Mouse (Mus musculus): Measurements from ENCODE around the gene Hook2. TPM values are rescaled to one million over a fixed set of nuclear protein-coding genes. Genes with fewer than 3 reads are reported as not detected.

The Hook2 gene
- polyA plus RNA-seq, 1 experiment from 2014 or later: 11.8 TPM

- 6% methylated on average over 25 of the region's 25 CpGs for WGBS
- Histone ChIP-seq H3K4me3 (ENCODE audit: low read depth, low read length) (peak overlapping the region; percentile 33), H3K27ac (ENCODE audit: low read depth, low read length) (no peak overlapping the region), H3K36me3 (ENCODE audit: control insufficient read depth, insufficient read depth, low read length) (no peaks in the 10 kb centered on the region), H3K9ac (ENCODE audit: low read length) (0 out of 2 replicates have a peak overlapping the region, but pooled peaks have one; percentile 36), H3K4me1 (ENCODE audit: control insufficient read depth, insufficient read depth, low read length) (peaks cover 43% of the 10 kb centered on the region), H3K4me2 (peak overlapping the region; percentile 68), H3K9me3 (ENCODE audit: control insufficient read depth, low read length) (no peaks in the 10 kb centered on the region), H3K27me3 (ENCODE audit: control insufficient read depth, insufficient read depth, low read length) (peaks cover 38% of the 10 kb centered on the region)
- ATAC-seq (ENCODE audit: low FRiP score) (no peak), DNase-seq (ENCODE audit: low spot score, missing footprints) (no peak)
These were observed 13.5 kb upstream of the Hook2 start for GRCm38 (mm10) chr8:84976763-84977434.

DNA sequence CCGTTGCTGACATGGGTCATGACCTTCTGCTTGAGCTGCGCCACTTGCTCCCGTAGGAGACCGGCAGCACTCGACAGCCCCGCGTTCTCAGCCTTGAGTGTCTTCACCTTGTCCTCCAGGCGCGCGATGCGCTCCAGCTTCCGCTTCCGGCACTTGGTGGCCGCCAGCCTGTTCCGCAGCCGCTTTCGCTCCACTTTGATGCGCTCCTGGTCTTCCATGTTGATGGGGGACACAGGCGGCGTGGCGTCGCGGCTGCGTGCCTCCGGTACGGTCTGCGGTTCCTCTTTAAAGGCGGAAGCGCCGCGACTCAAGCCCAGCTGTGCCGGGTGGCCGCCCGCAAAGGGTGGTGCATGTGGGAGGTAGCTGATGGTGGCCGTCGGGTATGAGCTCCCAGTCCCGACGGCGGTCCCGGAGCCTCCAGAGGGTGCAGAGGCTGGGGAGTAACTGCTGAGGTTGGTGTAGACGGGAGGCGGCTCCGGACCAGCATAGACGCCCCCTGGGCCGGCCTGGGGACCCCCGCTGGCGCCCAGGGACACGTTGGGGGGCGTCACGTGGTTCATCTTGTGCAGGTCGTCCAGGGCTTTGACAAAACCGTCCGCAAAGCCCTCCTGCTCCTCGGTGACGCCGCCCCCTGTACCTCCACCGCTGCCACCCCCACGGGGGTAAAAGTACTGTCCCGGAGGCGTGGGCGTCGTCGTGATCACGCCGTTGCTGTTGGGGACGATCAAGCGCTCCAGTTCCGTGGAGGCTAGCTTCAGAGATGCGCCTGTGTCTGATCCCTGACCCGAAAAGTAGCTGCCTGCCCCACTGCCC is 12.8 kb upstream of the Hook2 start:
- Histone ChIP-seq H3K27me3 (ENCODE audit: control insufficient read depth, insufficient read depth, low read length) (peaks cover 38% of the 10 kb centered on the region), H3K4me2 (peak overlapping the region; percentile 68), H3K9ac (ENCODE audit: low read length) (peak overlapping the region; percentile 53), H3K9me3 (ENCODE audit: control insufficient read depth, low read length) (no peaks in the 10 kb centered on the region), H3K36me3 (ENCODE audit: control insufficient read depth, insufficient read depth, low read length) (no peaks in the 10 kb centered on the region), H3K27ac (ENCODE audit: low read depth, low read length) (no peak overlapping the region; the same call in 1 of the 2 replicates), H3K4me1 (ENCODE audit: control insufficient read depth, insufficient read depth, low read length) (peaks cover 43% of the 10 kb centered on the region), H3K4me3 (ENCODE audit: low read depth, low read length) (peak overlapping the region; percentile 33)
- peak; percentile 88 for DNase-seq (ENCODE audit: low spot score, missing footprints)
- WGBS: 1% methylated on average over 70 of the region's 70 CpGs
- no peak for ATAC-seq (ENCODE audit: low FRiP score)

DNA sequence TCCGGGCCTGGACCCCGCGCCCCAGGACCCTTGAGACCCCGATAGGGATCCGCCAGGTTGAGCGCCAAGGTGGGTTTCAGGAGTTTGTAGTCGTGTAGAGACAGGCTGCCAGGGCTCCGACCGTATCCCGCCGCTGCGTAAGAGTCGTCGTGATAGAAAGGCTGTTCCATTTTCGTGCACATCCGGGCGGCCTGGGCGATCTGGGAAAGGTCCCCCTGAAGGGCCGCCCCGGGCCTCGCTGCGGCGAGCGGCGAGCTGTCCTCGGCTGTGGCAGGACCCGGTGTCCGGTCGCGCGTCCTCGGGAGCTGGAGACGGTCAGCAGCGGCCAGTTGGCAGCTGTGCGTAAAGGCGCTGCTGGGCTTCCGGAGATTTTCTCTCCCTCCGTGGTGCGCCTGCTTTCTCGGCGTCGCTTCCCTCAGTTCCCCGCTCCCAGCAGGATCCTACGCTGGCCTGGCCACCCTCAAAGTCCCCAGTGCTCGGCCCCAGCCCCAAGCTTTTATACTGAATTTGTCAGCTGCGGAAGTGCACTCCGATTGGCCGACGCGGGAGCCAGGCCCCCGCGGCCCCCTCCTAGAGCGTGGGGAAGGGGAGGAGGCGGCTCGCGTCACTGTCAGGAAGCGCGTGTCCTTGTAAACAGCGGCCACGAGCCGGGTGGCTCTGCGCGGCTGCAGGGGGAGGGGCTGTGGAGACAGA is 12.0 kb upstream of the Hook2 start, which contains the start of gene Junb:
Gene Junb (minus strand): TSS at position 471 of the 693 bp plus-strand sequence.
- ATAC-seq (ENCODE audit: low FRiP score) (peak; percentile 49), DNase-seq (ENCODE audit: low spot score, missing footprints) (peak; percentile 97)
- Histone ChIP-seq H3K4me1 (ENCODE audit: control insufficient read depth, insufficient read depth, low read length) (peaks cover 43% of the 10 kb centered on the region), H3K27ac (ENCODE audit: low read depth, low read length) (peak within 1 kb of the TSS; percentile 41; the same call in 1 of the 2 replicates), H3K36me3 (ENCODE audit: control insufficient read depth, insufficient read depth, low read length) (no peaks in the 10 kb centered on the region), H3K9me3 (ENCODE audit: control insufficient read depth, low read length) (no peaks in the 10 kb centered on the region), H3K4me3 (ENCODE audit: low read depth, low read length) (peak within 1 kb of the TSS; percentile 33), H3K9ac (ENCODE audit: low read length) (peak within 1 kb of the TSS; percentile 53), H3K4me2 (peak within 1 kb of the TSS; percentile 68), H3K27me3 (ENCODE audit: control insufficient read depth, insufficient read depth, low read length) (peaks cover 38% of the 10 kb centered on the region)
- 1% methylated on average over 63 of the region's 63 CpGs for WGBS

DNA sequence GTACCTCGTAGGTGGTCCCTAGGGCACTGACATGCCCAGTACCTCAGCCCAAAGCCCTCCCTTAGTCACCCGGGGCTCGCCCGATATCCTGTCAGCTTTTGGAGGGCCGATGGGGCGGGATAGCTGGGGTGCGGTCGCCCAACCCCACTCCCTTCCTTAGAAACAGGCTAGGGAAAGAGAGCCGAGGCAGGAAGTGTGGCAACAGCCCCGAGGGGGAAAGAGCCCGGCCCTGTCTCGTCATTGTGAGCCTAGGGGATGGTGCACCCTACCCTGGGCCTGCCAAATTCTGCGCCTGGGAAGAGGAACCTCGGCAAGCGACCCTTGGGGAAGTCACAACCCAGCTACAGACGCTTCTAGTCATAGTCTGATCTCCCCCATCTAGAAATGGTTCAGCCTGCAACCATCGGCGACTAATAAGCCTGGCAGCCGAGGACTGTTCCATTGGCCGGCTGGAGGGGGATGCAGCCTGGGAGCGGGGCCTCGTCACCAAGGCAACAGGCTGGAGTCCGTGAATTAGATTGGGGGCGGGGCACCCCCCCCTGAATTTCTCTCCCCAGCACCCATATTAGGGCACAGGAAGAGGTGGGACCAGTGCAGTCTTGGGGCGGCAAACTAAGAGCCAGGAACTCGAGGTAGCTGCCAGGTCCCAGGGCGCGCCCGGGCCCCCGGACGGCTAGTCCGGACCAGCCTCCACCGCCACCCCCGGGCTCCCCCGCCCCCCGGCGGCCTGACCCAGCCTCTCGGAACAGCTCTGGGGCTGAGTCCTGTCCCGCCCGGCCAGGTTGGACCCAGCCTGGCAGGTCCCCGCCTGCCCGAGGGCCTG is 10.6 kb upstream of the Hook2 start:
- DNase-seq (ENCODE audit: low spot score, missing footprints) (peak; percentile 98), ATAC-seq (ENCODE audit: low FRiP score) (peak; percentile 23; the same call in 1 of the 2 replicates)
- Histone ChIP-seq H3K27ac (ENCODE audit: low read depth, low read length) (no peak overlapping the region), H3K9me3 (ENCODE audit: control insufficient read depth, low read length) (no peaks in the 10 kb centered on the region), H3K9ac (ENCODE audit: low read length) (peak overlapping the region; percentile 43; the same call in 1 of the 2 replicates), H3K4me1 (ENCODE audit: control insufficient read depth, insufficient read depth, low read length) (peaks cover 46% of the 10 kb centered on the region), H3K4me3 (ENCODE audit: low read depth, low read length) (peak overlapping the region; percentile 25), H3K27me3 (ENCODE audit: control insufficient read depth, insufficient read depth, low read length) (peaks cover 38% of the 10 kb centered on the region), H3K36me3 (ENCODE audit: control insufficient read depth, insufficient read depth, low read length) (no peaks in the 10 kb centered on the region), H3K4me2 (peak overlapping the region; percentile 50)
- WGBS: 1% methylated on average over 36 of the region's 42 CpGs

GRCm38 (mm10) chr8:84980622-84981358 is 9.6 kb upstream of the Hook2 start:
- Histone ChIP-seq H3K4me1 (ENCODE audit: control insufficient read depth, insufficient read depth, low read length) (peaks cover 54% of the 10 kb centered on the region), H3K4me3 (ENCODE audit: low read depth, low read length) (no peak overlapping the region), H3K27ac (ENCODE audit: low read depth, low read length) (no peak overlapping the region), H3K9ac (ENCODE audit: low read length) (no peak overlapping the region), H3K4me2 (no peak overlapping the region), H3K36me3 (ENCODE audit: control insufficient read depth, insufficient read depth, low read length) (no peaks in the 10 kb centered on the region), H3K27me3 (ENCODE audit: control insufficient read depth, insufficient read depth, low read length) (peaks cover 38% of the 10 kb centered on the region), H3K9me3 (ENCODE audit: control insufficient read depth, low read length) (no peaks in the 10 kb centered on the region)
- ATAC-seq (ENCODE audit: low FRiP score): no peak
- WGBS: 39% methylated on average over 11 of the region's 11 CpGs
- DNase-seq (ENCODE audit: low spot score, missing footprints): peak; percentile 92

GRCm38 (mm10) chr8:84981644-84982498 is 8.5 kb upstream of the Hook2 start:
- no peak overlapping the region for H3K27ac ChIP-seq (ENCODE audit: low read depth, low read length)
- H3K27me3 ChIP-seq (ENCODE audit: control insufficient read depth, insufficient read depth, low read length): peaks cover 43% of the 10 kb centered on the region
- no peak overlapping the region for H3K9ac ChIP-seq (ENCODE audit: low read length)
- no peaks in the 10 kb centered on the region for H3K9me3 ChIP-seq (ENCODE audit: control insufficient read depth, low read length)
- 84% methylated on average over 15 of the region's 15 CpGs for WGBS
- no peak overlapping the region for H3K4me2 ChIP-seq
- no peaks in the 10 kb centered on the region for H3K36me3 ChIP-seq (ENCODE audit: control insufficient read depth, insufficient read depth, low read length)
- ATAC-seq (ENCODE audit: low FRiP score): no peak
- H3K4me1 ChIP-seq (ENCODE audit: control insufficient read depth, insufficient read depth, low read length): peaks cover 48% of the 10 kb centered on the region
- DNase-seq (ENCODE audit: low spot score, missing footprints): peak; percentile 81
- H3K4me3 ChIP-seq (ENCODE audit: low read depth, low read length): no peak overlapping the region

- Histone ChIP-seq H3K4me2 (no peak overlapping the region), H3K27me3 (ENCODE audit: control insufficient read depth, insufficient read depth, low read length) (peaks cover 36% of the 10 kb centered on the region), H3K9me3 (ENCODE audit: control insufficient read depth, low read length) (no peaks in the 10 kb centered on the region), H3K36me3 (ENCODE audit: control insufficient read depth, insufficient read depth, low read length) (no peaks in the 10 kb centered on the region), H3K9ac (ENCODE audit: low read length) (no peak overlapping the region), H3K4me3 (ENCODE audit: low read depth, low read length) (no peak overlapping the region), H3K4me1 (ENCODE audit: control insufficient read depth, insufficient read depth, low read length) (peaks cover 41% of the 10 kb centered on the region), H3K27ac (ENCODE audit: low read depth, low read length) (no peak overlapping the region)
- ATAC-seq (ENCODE audit: low FRiP score) (no peak), DNase-seq (ENCODE audit: low spot score, missing footprints) (peak; percentile 61)
- WGBS: 63% methylated on average over 3 of the region's 3 CpGs
These were observed 7.8 kb upstream of the Hook2 start for GRCm38 (mm10) chr8:84982499-84983011.

All from midbrain, embryonic 11.5 days (tissue).